Mouse (Mus musculus): ENCODE results near the gene Rnf150.
A peak's percentile ranks its signal among the peaks of the same experiment; 100 is the strongest.

Gene Rnf150

DNA sequence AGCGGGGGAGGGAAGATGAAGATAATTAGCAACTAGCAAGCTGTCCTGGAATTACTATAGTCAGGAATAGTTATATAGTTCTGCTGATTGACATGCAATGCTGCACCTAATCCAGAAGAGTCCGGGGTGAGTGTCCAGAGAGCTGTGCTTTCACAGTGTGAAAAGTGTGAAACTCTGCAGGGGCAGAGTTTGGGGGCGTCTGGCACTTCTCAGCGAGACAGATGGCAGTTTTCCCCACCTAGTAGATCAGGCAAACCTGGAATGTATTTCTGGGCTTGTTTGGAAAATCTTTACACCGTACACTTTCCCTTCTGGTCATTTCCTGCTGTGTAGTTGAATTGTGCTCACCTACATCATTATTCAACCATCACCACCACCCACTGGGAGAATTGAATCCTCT lies 148.6 kb downstream of the Rnf150 start:
- DNase-seq (ENCODE audit: low spot score): no peak

DNA sequence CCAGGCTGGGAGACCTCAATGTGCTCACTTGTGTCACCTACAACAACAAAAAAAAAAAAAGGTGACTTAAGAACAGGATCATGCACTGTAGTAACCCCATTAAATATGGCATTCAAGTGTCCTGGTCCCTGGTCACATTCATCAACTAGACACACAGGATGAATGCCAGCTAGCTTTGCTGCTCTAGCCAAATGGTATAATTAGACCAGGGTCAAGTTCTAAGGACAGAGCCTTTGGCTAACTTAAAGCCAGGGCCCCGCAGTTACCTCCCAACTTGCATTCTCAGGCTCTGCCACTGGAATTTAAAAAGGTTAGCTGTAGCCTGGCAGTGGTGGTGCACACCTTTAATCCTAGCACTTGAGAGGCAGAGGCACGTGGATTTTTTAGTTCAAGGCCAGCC lies 165.1 kb downstream of the Rnf150 start:
- DNase-seq (ENCODE audit: low spot score): no peak

GRCm38 (mm10) chr8:83032800-83033199 lies 169.6 kb downstream of the Rnf150 start:
- DNase-seq (ENCODE audit: low spot score): no peak

GRCm38 (mm10) chr8:83035141-83035540 lies 172.0 kb downstream of the Rnf150 start:
- DNase-seq (ENCODE audit: low spot score): no peak

DNA sequence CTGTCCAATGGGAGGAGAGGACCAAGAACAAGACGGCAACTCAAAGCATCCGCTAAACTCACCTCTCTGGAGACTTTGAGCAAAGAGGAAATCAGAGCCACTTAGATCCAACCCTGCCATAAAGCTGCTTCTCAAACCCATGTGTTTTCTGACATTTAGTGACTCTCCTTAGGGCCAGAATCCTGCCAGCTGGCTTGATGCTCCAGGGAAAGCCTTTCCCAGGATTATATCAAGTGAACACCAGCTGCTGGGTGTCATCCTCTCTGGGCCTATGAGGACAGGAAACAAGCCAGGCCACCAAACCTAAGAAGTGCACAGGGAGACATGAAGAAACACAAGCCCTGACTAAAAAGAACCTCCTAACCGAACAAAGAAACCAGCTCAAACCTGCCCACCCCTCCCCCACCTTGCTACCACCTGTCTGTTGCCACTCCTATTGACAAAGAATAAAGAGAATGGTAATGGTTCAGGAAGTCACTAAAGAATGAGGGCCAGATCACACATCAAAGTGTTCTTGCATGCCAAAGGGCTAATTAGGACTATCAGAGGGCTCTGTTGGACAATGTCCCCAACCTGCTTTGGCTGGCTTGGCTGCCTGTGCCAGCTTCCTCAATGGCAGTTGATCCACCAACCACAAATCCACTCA lies 173.5 kb downstream of the Rnf150 start:
- DNase-seq (ENCODE audit: low spot score): no peak

DNA sequence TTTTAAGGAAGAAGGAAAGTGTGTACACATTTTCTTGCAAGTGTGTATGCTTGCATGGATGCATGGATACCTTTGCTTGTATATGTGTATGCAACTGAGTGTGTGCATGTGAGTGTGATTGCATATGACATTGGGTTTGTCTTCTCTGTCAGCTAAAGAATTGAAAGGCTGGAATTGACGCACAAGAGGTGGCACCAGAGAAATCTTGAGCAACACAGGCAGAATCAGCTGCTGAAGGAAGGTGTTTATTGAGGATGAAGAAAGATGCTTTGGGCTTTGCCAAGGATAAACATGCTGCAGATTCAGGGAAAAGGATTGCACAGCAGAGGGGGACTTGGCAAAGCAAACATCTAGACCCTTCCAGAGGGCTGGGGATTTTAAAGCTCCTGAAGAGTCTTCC lies 174.2 kb downstream of the Rnf150 start:
- no peak for DNase-seq (ENCODE audit: low spot score)

DNA sequence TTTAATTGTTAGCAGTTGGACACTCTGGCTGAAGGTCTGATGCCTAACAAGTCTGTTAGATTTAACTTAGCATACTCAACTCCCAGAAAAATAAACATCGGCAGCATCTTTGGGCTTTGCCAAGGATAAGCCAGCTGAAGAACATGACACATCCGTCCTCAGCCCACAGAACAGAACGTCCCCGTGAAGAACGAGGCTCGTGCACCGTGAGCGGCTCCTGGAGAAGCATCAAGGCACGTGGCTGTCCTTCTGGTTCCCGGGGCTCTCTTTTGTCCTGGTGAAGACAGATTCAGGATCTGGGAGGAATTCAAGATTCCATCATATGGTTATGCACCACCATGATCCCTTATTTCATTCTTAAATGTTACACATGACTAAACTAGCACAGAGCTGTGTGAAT lies 175.4 kb downstream of the Rnf150 start:
- DNase-seq (ENCODE audit: low spot score): no peak

GRCm38 (mm10) chr8:83041440-83041839 lies 178.3 kb downstream of the Rnf150 start:
- DNase-seq (ENCODE audit: low spot score): no peak

DNA sequence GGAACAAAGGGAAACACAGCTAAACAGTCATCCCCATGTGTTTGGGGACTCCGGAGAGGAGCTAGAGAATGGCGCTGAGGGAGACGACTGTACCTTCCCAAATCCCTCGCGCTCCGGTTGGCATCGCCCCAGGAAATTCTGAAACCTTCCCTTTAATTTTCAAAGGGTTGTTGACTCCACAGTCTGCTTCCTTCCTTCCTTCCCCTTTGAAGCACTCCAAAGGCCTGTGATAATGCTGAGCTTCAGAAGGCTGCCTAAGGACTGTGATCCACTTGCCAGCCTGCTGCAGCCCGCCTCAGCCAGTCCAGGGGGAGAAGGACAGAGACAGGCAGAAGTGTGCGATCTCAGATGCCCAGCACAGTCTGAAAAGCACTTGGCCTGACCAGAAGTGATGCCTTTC lies 183.8 kb downstream of the Rnf150 start:
- no peak for DNase-seq (ENCODE audit: low spot score)

- DNase-seq (ENCODE audit: low spot score): peak; percentile 33
Measured at GRCm38 (mm10) chr8:83048527-83048926, 185.4 kb downstream of the Rnf150 start.

GRCm38 (mm10) chr8:83049171-83049601 lies 186.0 kb downstream of the Rnf150 start:
- peak; percentile 47 for DNase-seq (ENCODE audit: low spot score)

- peak; percentile 14 for DNase-seq (ENCODE audit: low spot score)
Measured at GRCm38 (mm10) chr8:83049616-83050015, 186.5 kb downstream of the Rnf150 start.

- no peak for DNase-seq (ENCODE audit: low spot score)
Measured at GRCm38 (mm10) chr8:83052896-83053295, 189.7 kb downstream of the Rnf150 start.

GRCm38 (mm10) chr8:83054801-83055200 lies 191.6 kb downstream of the Rnf150 start:
- no peak for DNase-seq (ENCODE audit: low spot score)

GRCm38 (mm10) chr8:83058951-83059350 lies 195.8 kb downstream of the Rnf150 start:
- DNase-seq (ENCODE audit: low spot score): no peak

DNA sequence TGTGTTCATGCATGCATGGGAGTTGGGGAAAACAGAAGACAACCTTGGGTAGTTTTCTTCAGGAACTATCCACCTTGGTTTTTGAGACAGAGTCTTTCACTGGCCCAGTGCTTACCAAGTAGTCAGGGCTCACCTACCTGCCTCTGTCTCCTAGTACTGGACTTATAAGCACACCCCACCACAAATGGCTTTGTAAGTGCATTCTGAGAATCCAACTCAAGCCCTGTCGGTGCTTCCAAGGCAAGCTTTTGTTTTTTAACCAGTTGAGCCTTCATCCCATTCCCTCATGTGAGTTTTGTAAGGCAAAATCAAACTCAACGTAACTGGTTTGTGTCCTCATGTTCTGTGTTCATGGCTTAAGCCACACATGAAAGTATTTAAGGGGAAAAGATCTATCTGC lies 196.9 kb downstream of the Rnf150 start:
- no peak for DNase-seq (ENCODE audit: low spot score)

DNA sequence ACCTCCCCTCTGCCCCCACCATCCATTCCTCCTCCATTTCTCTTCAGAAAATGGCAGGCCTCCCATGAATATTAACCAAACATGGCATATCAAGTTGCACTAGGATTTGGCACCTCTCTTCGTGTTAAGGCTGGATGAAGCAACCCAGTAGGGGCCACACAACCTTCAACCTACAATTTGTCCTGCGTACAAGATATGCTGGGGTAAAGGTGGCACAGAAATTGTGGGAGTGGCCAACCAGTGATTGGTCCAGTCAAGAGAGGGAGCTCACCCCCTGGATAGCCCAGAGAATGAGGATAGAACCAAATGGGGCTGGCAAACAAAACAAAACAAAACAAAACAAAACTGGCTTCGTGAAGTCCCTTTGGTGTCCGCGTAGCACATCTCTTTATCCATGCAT lies 198.1 kb downstream of the Rnf150 start:
- DNase-seq (ENCODE audit: low spot score): no peak

DNA sequence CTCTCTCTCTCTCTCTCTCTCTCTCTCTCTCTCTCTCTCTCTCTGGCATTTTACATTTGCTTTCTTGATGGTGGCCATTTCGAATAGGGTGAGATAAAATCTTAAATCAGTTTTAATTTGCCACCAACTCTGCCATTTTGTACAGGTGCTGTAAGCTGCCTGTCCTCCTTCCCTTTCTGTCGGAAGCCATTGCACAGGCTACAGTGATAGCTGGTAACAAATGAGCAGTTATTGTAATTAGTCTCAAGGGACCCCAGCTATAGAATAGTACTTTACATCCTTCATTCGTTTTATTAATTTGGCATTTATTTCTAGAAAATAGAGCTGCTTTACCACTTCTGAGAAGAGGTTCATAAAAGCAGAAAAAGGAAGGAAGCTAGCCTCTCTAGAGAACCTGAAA lies 198.7 kb downstream of the Rnf150 start:
- no peak for DNase-seq (ENCODE audit: low spot score)

- DNase-seq (ENCODE audit: low spot score): no peak
Measured at GRCm38 (mm10) chr8:83062276-83062675, 199.1 kb downstream of the Rnf150 start.

- no peak for DNase-seq (ENCODE audit: low spot score)
Measured at GRCm38 (mm10) chr8:83064096-83064495, 200.9 kb downstream of the Rnf150 start.

DNA sequence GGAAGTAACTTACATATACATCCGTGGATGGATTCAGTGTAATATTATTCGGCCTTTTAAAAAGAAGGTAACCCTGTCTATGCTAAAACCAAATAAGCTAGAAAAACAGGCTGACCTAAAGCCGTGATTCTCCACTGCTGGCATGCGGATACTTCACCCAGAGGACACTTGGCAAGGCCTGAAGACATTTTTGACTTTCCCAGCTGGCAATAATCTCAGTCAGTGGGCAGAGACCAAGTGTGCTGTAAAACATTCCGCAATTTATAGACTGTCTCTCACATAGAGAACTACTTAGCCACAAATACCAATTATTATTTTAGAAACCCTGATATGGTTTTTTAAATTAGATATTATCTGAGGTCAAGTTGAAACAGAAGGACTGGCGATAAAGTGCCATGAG lies 202.9 kb downstream of the Rnf150 start:
- DNase-seq (ENCODE audit: low spot score): no peak

- DNase-seq (ENCODE audit: low spot score): no peak
Measured at GRCm38 (mm10) chr8:83066846-83067245, 203.7 kb downstream of the Rnf150 start.

DNA sequence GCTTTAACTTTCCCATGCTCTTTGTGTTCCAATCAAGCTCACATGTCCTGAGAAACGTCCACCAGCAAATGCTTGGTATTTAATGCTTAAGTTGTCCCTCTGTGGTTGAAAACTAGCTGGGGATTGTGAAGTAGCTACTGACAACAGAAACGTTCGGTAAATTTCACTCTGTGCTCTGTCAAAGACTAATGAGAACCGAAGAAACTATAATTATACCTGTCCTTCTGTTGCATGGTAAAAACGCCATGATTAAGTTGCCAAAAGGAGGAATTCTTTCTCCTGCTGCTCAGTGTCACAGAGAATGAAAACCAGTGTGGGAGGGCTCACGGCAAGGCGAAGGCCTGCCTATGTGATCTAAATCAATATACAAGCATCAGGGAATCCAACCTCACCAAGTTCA lies 204.8 kb downstream of the Rnf150 start:
- DNase-seq (ENCODE audit: low spot score): no peak

DNA sequence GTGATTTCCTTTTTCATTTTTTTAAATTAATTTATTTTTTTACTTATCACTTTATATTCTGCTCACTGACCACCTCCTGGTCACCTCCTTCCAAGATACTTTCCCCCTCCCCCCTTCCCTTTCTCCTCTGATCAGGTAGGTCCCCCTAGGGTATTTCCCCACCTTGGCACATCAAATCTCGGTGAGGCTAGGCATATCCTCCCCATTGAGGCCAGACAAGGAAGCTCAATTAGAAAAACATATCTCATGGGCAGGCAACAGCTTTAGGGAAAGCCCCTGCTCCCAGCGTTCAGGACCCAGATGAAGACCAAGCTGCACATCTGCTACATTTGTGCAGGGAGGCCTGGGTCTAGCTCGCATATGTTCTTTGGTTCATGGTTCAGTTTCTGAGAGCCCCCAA lies 211.1 kb downstream of the Rnf150 start:
- DNase-seq (ENCODE audit: low spot score): no peak

- DNase-seq (ENCODE audit: low spot score): no peak
Measured at GRCm38 (mm10) chr8:83076621-83077020, 213.5 kb downstream of the Rnf150 start.
